Mouse (Mus musculus) urinary bladder, postnatal 0 days (tissue): ENCODE results near the gene Pak1ip1. TPM values are rescaled to one million over a fixed set of nuclear protein-coding genes. Genes with fewer than 3 reads are reported as not detected.

Source experiments
- polyA plus RNA-seq: library from polyadenylated mRNA; unstranded; fragments of >200 nt; fragmentation: Nextera tagmentation; extraction: Ambion mirVana; gene quantifications from 2 replicates; pipeline ENCODE4 v1.2.1, GENCODE M21; 2015

Pak1ip1 gene
- polyA plus RNA-seq: 57.1 and 59.4 TPM in 2 replicates

GRCm38 (mm10) chr13:41000926-41001639, at the start of gene Pak1ip1:
TSS of gene Pak1ip1 (plus strand) at chr13:41001023.

GRCm38 (mm10) chr13:41015829-41016634, 15.2 kb downstream of the Pak1ip1 start, which contains the start of gene Tmem14c:
TSS of gene Tmem14c (plus strand) at chr13:41016292.

Other genes starting within 250 kb of the Pak1ip1 start
- gene Gcnt2, start 141.3 kb upstream of the Pak1ip1 start, polyA plus RNA-seq: 17.8 and 17.9 TPM in 2 replicates
- 186 and 187 TPM in 2 replicates for gene Tmem14c, start 15.3 kb downstream of the Pak1ip1 start, polyA plus RNA-seq
- 0.02 and 0.04 TPM in 2 replicates for gene Mak, start 78.7 kb downstream of the Pak1ip1 start, polyA plus RNA-seq
- gene Gcm2, start 110.0 kb downstream of the Pak1ip1 start, polyA plus RNA-seq: not detected in 2 replicates
- not detected in 2 replicates for gene Sycp2l, start 113.3 kb downstream of the Pak1ip1 start, polyA plus RNA-seq
- gene Elovl2, start 219.4 kb downstream of the Pak1ip1 start, polyA plus RNA-seq: 0.35 and 0.78 TPM in 2 replicates
- 7.1 and 7.7 TPM in 2 replicates for gene Smim13, start 248.8 kb downstream of the Pak1ip1 start, polyA plus RNA-seq